Comparison of ENCODE assay signal across 27 mouse cellular contexts in the genomic region with DNA sequence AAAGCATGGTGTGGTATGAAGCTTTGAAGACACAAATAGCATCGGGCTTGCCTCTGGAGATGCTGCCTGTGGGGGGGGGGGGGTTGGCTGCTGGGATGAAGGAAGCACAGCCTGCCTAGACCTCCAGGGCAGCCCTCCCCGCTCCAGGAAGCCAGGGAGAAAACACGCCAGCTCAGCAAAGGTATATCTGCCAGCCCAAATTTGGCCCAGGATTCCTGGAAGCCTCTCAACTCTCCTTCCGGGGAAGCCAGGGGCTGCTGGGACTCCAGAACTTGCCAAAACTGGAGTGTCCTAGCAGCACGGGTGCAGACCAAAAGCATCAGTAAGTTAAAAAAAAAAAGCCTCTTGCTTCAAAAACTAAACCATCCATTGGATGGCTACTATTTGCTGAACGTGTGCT. TPM values are rescaled to one million over a fixed set of nuclear protein-coding genes. Genes with fewer than 3 reads are reported as not detected.
DNase-seq lines count a peak whose midpoint lies in the region; TF ChIP-seq lines count a peak whose summit lies in the region.
"Had no signal": no experiment of that assay in that cellular context is flagged by ENCODE, and none has a peak within 500 bp of the region (broad histone marks: within the 10 kb centered on the region; RNA-seq: fewer than 3 reads in every experiment).

No protein-coding gene starts in this region.

- TF ChIP-seq CTCF in cerebellum, adult 2 months (IDR thresholded peaks at IDR 0.05; ENCODE audit: borderline replicate concordance, insufficient read depth, low read depth, low read length) = no peak

- H3K27me3 ChIP-seq in cerebellum, adult 2 months (ENCODE audit: control insufficient read depth, insufficient read depth, low read length) = no peaks in the 10 kb centered on the region
- H3K27me3 ChIP-seq: embryonic facial prominence, embryonic 12.5 days; forebrain, embryonic 15.5 days; hindbrain, embryonic 15.5 days had no signal

- peak; percentile 27 for DNase-seq in left cerebral cortex, postnatal 4 days
- no peak for DNase-seq in left cerebral cortex, adult 9 months (ENCODE audit: low spot score in 2 of 2)
- DNase-seq in cerebellum, adult 2 months = peak; percentile 88 to 94
- peak; percentile 81 to 83 for DNase-seq in cerebellum, postnatal 10 days
- DNase-seq in telencephalon, adult 2 months (ENCODE audit: low read depth, low spot score) = peak; percentile 18
- no peak for DNase-seq in Muller cell, postnatal 12 days (ENCODE audit: inconsistent ontology term)
- no peak for DNase-seq in lung, postnatal 36 days
- DNase-seq in heart, postnatal 25 days (ENCODE audit: low spot score) = no peak
- DNase-seq: adrenal gland, adult 2 months; adrenal gland, postnatal 25 days; gastrocnemius, postnatal 14 days; heart, adult 2 months; heart, postnatal 36 days; kidney, adult 11 months; kidney, adult 9 months had no signal

- 2% methylated on average over 6 of the region's 6 CpGs for WGBS in cerebellum, adult 2 months

- H3K4me3 ChIP-seq in cerebellum, adult 2 months (replicated peaks; ENCODE audit: insufficient read depth, low read depth, low read length) = no peak overlapping the region
- H3K4me3 ChIP-seq: embryonic facial prominence, embryonic 12.5 days; forebrain, embryonic 15.5 days; heart, adult 2 months; hindbrain, embryonic 15.5 days had no signal

- no peak for TF ChIP-seq POLR2A in cerebellum, adult 2 months (IDR thresholded peaks at IDR 0.05; ENCODE audit: borderline replicate concordance, insufficient read depth, low read length)

- peaks cover 68% of the 10 kb centered on the region for H3K4me1 ChIP-seq in cerebellum, adult 2 months (ENCODE audit: control insufficient read depth, insufficient read depth, low read length)
- H3K4me1 ChIP-seq: embryonic facial prominence, embryonic 12.5 days; forebrain, embryonic 15.5 days had no signal

- H3K27ac ChIP-seq in cerebellum, adult 2 months (ENCODE audit: insufficient read depth, low read length) = peak overlapping the region; percentile 60
- H3K27ac ChIP-seq: embryonic facial prominence, embryonic 12.5 days; forebrain, embryonic 15.5 days; heart, adult 2 months; hindbrain, embryonic 15.5 days had no signal

- intact Hi-C loops in left cerebral cortex, postnatal 4 days (cut with DNase I) = no loop called here
- intact Hi-C loops in heart, postnatal 25 days (cut with DNase I) = no loop called here

RNA-seq across cellular contexts. Expression of gene Rph3a, which starts 37.6 kb away (rescaled TPM):
- 100 to 1,000 TPM; 104 TPM for total RNA-seq in left cerebral cortex, postnatal 4 days (2021)
- polyA plus RNA-seq in cerebellum, adult 2 months (2012; rRNA removed) = 277 and 287 TPM in 2 replicates
- under 1 TPM in 1 of 2 experiments, not detected in 1; 0.08 TPM for total RNA-seq in heart, postnatal 25 days (2021)
- total RNA-seq: CH12.LX; gastrocnemius, adult 18-20 months; heart, adult 2 months; heart, postnatal 36 days had no signal
- polyA plus RNA-seq: gonadal fat pad, adult 2 months; heart, adult 2 months; heart, embryonic 11.5 days; heart, embryonic 16.5 days; inflammation-experienced regulatory T-cells, adult 6 months had no signal

RNA-seq across cellular contexts. Expression of gene Oas1d, which starts 57.9 kb away (rescaled TPM):
- not detected for total RNA-seq in left cerebral cortex, postnatal 4 days (2021)
- not detected in 2 replicates for polyA plus RNA-seq in cerebellum, adult 2 months (2012; rRNA removed)
- total RNA-seq in heart, postnatal 25 days (2021) = not detected
- total RNA-seq: adrenal gland, adult 2 months; adrenal gland, postnatal 25 days; CH12.LX; gastrocnemius, adult 18-20 months; gastrocnemius, postnatal 14 days; heart, adult 2 months; heart, postnatal 36 days had no signal
- polyA plus RNA-seq: adrenal gland, adult 2 months; cortical plate, adult 2 months; embryonic facial prominence, embryonic 12.5 days; forebrain, embryonic 11.5 days; forebrain, embryonic 15.5 days; gonadal fat pad, adult 2 months; heart, adult 2 months; heart, embryonic 11.5 days; hindbrain, embryonic 11.5 days; hindbrain, embryonic 15.5 days; inflammation-experienced regulatory T-cells, adult 6 months had no signal

Comparison
In these comparisons a context has a peak if more than half of its experiments do, and no peak if none do; other contexts are left out.
1. DNase-seq: peak in left cerebral cortex, postnatal 4 days (single experiment), cerebellum, adult 2 months (2 of 2), cerebellum, postnatal 10 days (2 of 2) and telencephalon, adult 2 months (single experiment); none in left cerebral cortex, adult 9 months (0 of 2), Muller cell, postnatal 12 days (single experiment), lung, postnatal 36 days (single experiment) and heart, postnatal 25 days (single experiment).
2. RNA of gene Rph3a, which starts 37.6 kb away (total RNA-seq): 104 TPM in left cerebral cortex, postnatal 4 days; 0.08 TPM in heart, postnatal 25 days; every median in the first group is over 10 times any median in the second.